Mouse (Mus musculus) frontal cortex, postnatal 36 days (tissue): ENCODE measurements around the gene Ube2k.
"Not testable (repeated sequence)": the region's sequence is repeated elsewhere in the genome, so short reads cannot be mapped to it uniquely, and the experiment has no call there.

Source experiments
- DNase-seq, 2 experiments: peaks; one replicate each; pipeline ENCODE4 v3.0.0; 2022; ENCODE audit warnings: low spot score in 2 of 2

The Ube2k gene

DNA sequence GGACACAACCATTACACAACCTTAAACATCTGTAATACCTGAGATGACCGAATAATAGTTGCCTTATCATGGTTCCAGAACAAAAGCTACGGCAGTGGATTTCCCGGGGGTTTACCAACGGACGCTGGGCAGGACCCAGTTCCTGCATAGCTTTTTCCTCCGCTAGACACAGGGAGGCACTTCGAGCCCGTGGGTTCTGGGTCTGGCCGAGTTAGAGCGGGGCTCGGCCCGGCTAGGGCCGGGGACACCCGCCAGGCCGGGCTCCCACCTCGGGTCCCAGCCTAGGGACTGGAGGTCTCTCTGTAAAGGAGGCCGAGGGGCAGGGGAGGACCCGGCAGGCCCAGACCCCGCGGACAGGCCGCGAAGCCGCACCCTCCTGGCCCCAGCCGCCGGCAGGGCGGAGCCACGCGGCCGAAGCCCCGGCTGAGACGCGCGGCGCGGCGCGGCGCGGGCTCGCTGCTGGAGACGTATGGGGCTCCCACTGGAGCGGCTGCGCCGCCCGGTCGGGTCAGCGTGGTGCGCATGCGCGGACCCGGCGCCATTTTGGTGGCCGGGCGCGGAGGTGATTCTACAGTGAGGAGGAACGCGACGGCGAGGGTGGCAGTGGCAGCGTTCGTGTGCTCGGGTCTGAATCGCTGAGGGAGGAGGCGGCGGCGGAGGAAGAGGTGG is at the start of gene Ube2k, which contains the start of gene Smim14:
Gene Ube2k (plus strand): TSS at position 483 of the 669 bp plus-strand sequence.
Gene Smim14 (minus strand): TSS at position 434 of the 669 bp plus-strand sequence.
- peak; percentile 94 to 95 for DNase-seq

GRCm38 (mm10) chr5:65487381-65487780 is 49.7 kb upstream of the Ube2k start:
- DNase-seq = no peak

- no peak for DNase-seq
Observed at GRCm38 (mm10) chr5:65488725-65489124, 48.3 kb upstream of the Ube2k start.

DNA sequence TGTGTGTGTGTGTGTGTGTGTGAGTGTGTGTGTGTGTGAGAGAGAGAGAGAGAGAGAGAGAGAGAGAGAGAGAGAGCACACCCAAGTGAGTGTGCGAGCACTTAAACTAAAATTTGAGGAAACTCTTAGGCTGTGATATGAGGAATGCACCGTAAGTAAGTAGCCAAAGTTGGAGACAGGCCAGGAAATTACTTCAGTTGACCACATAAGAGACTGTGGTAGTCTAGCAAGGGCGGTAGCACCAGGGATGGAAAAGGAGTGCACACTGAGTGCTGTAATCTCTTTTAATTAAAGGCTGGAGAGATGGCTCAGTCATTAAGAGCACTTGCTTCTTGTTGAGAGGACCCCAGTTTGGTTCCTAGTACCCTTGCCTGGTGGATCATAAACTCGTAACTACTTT is 47.2 kb upstream of the Ube2k start:
- DNase-seq = no peak

DNA sequence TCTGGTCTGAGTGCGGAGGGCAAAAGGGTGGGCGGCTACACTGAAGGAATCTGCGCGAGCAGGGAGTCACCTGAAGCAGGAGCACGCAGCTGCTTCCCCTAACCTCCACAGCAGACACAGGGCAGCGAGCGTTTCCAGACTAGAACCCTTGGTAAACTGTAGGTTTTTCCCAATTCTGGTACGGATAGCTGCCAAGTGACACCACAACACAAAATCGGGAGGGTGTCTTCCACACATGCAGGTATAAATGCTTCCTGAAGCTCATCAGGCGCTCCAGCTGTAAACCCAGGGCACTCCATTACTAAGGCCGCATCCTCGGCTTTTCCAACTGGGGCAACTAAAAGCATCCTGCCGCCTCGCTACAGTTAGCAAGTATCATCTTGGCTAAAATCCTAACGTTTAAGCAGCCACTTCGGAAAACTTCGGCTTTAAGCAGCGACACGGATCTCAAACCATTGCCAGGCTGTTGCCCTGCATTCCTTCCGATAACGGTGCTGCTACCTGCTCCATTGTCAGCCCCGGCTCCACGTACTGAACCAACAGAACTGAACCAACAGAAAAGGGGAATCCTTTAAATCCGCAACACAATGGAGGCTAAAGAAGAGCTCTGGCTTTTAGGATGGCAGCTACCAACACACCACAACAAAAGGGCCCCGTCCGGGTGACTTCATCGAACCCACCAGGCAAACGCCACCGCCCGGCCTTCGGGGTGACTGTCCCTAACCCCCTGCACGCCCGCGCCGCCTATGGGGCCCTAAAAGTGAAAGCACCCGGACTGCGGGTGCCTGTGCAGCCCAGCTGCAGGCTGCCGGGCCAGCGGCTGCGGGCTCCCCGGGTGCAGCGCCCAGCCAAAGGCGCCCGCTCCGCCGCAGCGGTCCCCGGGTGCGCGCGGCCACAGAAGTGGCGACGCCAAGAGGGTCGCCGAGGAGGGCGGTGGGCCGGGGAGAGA is 45.0 kb upstream of the Ube2k start:
- peak; percentile 61 to 62 for DNase-seq

DNA sequence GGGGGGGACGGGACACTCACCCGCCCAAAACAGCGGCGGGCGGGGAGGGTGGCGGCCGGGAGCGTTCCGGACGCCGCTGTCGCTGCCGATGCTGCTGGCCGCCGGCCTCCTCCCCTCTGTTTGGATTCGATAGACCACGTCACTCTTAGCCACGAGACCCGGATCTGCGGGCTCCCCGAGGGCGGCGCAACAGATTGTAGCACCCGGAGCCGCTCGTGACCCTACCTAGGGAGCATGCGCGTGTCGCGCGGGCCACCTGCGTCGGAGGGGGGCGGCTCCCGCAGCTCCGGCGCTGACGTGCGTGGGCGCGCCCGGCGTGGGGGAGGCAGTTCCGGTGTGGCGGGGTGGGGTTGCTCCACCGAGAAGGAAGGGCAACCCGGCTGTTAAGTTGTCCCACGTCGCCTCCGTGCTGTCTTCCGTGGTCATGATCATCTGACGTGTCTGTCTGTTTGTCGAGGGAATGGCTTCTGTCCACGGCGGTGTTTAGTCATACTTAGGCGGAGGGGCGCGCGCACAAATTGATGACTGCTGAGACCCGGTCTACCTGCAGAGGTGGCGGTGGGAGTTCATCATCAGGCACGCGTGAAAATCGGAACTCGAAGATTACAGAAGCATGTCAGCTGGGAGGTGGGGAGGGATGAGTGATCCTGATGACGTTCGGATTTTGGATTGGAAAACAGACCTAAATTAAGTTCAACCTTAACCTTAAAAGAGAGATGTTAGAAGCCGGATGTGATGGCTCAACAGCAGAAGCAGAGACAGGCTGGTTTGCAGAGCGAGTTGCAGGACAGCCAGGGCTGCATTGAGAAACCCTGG is 44.1 kb upstream of the Ube2k start, which contains the start of gene Gm43552:
Gene Gm43552 (minus strand): TSS at position 118 of the 816 bp plus-strand sequence.
- DNase-seq = peak; percentile 96 to 97

DNA sequence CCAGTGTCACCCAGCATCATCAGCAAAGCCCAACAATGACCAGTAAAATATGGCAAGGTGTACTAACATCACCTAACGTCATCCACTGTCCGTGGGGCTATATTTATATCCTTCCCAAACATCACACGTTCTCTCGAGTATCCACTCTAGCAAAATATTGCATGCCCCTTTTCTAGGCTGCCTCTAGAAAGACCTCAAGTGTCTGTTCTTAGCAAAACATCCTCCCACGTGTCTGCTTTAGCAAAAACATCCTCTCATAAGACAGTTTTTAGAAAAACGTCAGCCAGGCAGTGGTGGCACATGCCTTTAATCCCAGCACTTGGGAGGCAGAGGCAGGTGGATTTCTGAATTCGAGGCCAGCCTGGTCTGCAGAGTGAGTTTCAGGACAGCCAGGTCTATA is 36.8 kb upstream of the Ube2k start:
- DNase-seq = no peak

GRCm38 (mm10) chr5:65501407-65501806 is 35.6 kb upstream of the Ube2k start:
- no peak for DNase-seq

DNA sequence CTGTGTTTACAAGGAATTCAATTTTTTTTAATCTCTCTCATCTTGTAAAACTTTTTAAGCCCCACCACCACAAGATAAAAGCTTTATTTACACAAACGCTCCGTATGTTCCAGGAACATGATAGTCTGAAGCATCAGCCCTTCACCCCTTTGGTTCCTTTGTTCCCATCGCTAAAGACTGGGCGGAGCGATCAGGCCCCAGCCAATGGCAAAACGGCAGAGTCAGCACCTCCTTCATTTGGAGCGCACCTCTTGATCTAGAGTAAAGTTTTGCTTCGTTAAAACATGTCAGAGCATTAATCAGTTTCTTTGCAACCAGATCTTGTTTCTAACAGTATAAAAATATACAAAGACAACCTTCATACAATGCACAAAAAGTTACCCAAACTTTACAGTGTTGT is 31.2 kb upstream of the Ube2k start:
- no peak for DNase-seq

DNA sequence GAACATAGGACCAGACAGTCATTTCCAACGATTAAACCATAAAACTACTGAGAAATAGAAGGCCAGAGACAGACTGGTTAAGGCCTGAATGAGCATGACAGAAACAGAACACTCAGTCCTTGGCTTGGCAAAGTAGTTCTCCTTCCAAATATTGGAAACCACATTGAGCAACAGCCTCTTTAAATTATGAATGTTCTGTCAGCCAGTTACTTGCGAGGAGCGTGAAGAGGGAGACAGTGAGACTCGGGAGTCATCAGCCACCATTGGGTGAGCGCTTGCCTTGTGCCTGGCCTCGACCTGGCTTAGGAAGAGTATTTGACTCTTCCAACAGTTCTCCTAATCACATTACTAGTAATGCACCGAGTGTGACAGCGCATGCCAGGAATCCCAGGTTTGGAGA is 28.6 kb upstream of the Ube2k start:
- no peak for DNase-seq

DNA sequence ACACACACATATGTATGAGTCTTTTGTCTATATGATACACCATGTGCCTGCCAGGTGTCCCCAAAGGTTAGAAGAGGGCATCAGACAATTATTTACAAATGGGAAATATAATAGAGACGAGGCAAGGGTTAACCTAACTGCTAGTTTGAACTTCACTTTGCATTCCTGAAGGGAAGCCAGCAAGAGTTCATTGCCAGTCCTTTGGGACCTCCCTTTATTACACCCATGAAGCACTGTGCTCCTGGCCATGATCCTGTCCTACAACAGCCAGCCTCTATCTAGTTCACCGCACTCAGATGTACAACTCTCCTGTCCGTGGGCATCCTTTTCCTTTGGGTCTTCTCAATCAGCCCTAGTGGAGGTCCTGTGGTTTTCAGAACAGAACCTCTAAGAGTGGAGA is 23.5 kb upstream of the Ube2k start:
- no peak for DNase-seq

- no peak for DNase-seq
Observed at GRCm38 (mm10) chr5:65514635-65515278, 22.3 kb upstream of the Ube2k start.

DNA sequence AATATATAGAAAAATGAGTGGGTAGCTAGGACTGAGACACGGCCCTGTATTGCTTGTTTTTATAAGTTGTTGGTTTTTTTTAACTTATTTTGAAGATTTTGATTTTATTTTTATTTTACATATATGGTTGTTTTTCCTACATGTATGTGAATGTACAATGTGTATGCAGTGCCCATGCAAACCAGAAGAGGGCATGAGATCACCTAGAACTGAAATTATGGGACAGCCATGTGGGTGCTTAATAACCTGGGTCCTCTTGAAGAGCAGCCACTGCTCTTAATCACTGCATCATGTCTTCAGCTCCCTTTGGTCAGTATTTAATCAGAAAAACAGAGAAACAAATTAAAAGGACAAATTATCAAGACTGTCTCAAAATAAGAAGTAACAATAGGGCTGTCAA is 15.2 kb upstream of the Ube2k start:
- no peak for DNase-seq

- no peak for DNase-seq
Observed at GRCm38 (mm10) chr5:65524831-65525230, 12.2 kb upstream of the Ube2k start.

DNA sequence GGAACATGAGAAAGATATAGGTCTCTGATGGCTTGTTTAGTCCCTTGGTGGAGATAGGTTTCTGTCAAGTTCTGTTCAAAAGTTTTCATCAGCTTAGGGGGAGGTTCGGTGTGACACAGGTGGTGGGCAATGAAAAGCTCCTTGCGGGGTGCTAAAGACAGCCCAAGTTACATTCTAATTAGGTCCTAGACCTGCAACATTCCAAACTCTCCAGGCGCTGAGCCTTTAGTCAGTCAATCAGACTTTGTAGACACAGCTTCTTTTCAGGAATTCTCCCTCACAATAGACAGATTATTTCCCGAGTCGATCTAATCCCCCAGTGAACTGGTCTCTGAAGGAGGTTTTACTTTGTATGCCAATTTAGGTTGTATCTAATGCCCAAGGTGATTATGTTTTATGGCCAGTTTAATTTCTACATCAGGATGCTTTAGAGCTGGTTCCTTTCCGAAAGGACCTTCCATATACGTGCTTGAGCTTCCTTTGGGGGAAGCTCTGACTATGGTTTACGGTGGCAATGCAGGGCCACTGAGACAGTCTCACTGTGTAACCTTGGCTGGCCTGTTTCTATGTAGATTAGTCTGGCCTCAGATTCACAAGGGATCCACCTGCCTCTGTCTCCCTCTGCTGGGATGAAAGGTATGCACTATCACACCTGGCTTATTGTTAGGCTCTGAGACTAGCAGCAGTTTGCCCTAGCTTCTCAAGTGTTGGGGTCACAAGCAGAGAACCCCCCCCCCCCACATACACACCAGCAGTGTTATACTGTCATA is 11.2 kb upstream of the Ube2k start:
- DNase-seq = no peak

DNA sequence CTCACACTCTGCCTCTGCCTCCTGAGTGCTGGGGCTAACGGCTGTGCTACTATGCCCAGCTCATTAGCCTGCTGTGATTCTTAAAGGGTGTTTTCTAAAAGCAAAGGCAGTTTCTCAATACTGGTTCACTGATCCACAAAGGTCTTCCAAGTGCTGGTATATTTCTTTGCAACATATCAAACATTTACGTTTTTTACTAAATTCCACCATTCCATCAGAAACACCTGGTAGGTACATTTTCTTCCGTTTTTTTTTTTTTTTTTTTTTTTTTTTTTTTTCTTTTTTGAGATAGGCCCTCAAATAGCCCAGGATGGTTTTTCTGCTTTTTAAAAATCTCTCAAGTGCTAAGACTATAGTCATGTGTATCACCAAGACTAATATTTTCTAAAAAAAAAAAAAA is 5.8 kb upstream of the Ube2k start:
- no peak for DNase-seq

GRCm38 (mm10) chr5:65534496-65534895 is 2.5 kb upstream of the Ube2k start:
- no peak for DNase-seq

GRCm38 (mm10) chr5:65535457-65536067 is 1.5 kb upstream of the Ube2k start:
- DNase-seq = peak; percentile 3 to 29

GRCm38 (mm10) chr5:65536068-65536465 is 966 bp upstream of the Ube2k start:
- not testable (repeated sequence) for DNase-seq

DNA sequence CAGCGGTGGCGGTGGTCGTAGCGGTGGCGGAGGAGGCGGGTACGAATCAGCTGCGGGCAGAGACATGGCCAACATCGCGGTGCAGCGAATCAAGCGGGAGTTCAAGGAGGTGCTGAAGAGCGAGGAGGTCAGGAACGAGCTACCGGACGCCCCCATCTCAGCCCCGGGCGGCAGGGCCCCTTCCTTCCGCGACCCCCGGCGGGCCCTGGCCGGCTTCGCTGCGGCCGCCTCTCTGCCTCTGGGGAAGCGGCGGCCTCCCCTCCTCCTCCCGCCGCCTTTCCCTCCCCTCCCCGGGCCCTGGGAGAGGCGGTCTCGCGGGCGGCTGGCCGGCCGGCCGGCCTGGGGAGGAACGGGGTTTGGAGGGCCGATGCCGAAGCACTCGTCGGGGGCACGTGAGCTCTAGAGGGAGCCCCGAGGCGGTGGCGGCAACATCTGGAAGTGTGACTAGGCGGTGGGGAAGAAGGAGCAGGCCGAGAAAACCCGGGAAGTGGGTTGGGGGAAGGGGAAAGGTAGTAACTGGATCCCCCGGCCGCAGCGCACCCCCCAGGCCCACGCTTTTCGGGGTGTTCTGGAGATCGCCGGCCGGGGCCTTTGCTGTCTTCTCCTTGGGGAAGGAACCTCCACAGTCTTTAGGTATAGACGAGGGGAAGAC is 513 bp downstream of the Ube2k start:
- peak; percentile 22 to 23 for DNase-seq
